Mouse (Mus musculus) midbrain, postnatal 0 days (tissue): ENCODE measurements at regions not wholly inside any gene's neighbourhood (a gene's known extent, or its start where the extent isn't known, plus 50 kb on each side); places are given as distances from the start of the nearest gene placed in this dataset.

ENCODE experiments used
- ATAC-seq: fragments of 200-750 bp; cut with Nextera tagmentation; 2 replicates; pipeline ENCODE4 v1.8.0; 2017; ENCODE audit warnings: moderate number of reproducible peaks, mild to moderate bottlenecking, moderate TSS enrichment, moderate library complexity; ENCODE audit not compliant: low FRiP score
- DNase-seq: peaks from one replicate; pipeline ENCODE4 v3.0.0-alpha.2; 2015; ENCODE audit warnings: low spot score
- H3K27ac ChIP-seq: fragments of 300-500 bp; sonication (generic); 2 replicates; pipeline ENCODE4 v1.5.1; 2014; ENCODE audit warnings: low read depth, mild to moderate bottlenecking, low read length, mixed read lengths
- H3K27me3 ChIP-seq: fragments of 300-500 bp; sonication (generic); 2 replicates; pipeline ENCODE4 v1.6.1; 2014; ENCODE audit warnings: low read length, control low read depth, mixed read lengths; ENCODE audit not compliant: insufficient read depth
- H3K36me3 ChIP-seq: fragments of 300-500 bp; sonication (generic); 2 replicates; pipeline ENCODE4 v1.6.1; 2014; ENCODE audit warnings: low read length, control low read depth, mixed read lengths; ENCODE audit not compliant: insufficient read depth
- H3K4me1 ChIP-seq: fragments of 300-500 bp; sonication (generic); 2 replicates; pipeline ENCODE4 v1.6.1; 2014; ENCODE audit warnings: mild to moderate bottlenecking, control low read depth, antibody characterized with exemption, low read length, mixed read lengths; ENCODE audit not compliant: insufficient read depth
- H3K4me2 ChIP-seq: fragments of 300-500 bp; sonication (generic); 2 replicates; pipeline ENCODE4 v1.6.1; 2014; ENCODE audit warnings: low read depth, mild to moderate bottlenecking, low read length, mixed read lengths; ENCODE audit not compliant: poor library complexity, severe bottlenecking
- H3K4me3 ChIP-seq: fragments of 300-500 bp; sonication (generic); 2 replicates; pipeline ENCODE4 v1.5.1; 2014; ENCODE audit warnings: low read depth, mild to moderate bottlenecking, low read length, moderate library complexity
- H3K9ac ChIP-seq: fragments of 300-500 bp; sonication (generic); replicated peaks from 2 replicates; pipeline ENCODE4 v1.6.1; 2014; ENCODE audit warnings: mild to moderate bottlenecking, low read length, moderate library complexity, mixed read lengths; ENCODE audit not compliant: poor library complexity, severe bottlenecking
- H3K9me3 ChIP-seq: fragments of 300-500 bp; sonication (generic); 2 replicates; pipeline ENCODE4 v1.6.1; 2016; ENCODE audit warnings: low read length, control low read depth
- CTCF ChIP-seq: IDR thresholded peaks from 2 replicates; pipeline ENCODE4 v1.5.1; 2016; ENCODE audit warnings: antibody characterized with exemption, mild to moderate bottlenecking
- WGBS: fragments of 180-500 bp; shearing (Covaris S2); extraction: QIAGEN DNeasy Blood & Tissue Kit; methylation state at CpG from one replicate; pipeline ENCODE4 v1.1.7; 2014; 5-methylcytosine and 5-hydroxymethylcytosine counted together

DNA sequence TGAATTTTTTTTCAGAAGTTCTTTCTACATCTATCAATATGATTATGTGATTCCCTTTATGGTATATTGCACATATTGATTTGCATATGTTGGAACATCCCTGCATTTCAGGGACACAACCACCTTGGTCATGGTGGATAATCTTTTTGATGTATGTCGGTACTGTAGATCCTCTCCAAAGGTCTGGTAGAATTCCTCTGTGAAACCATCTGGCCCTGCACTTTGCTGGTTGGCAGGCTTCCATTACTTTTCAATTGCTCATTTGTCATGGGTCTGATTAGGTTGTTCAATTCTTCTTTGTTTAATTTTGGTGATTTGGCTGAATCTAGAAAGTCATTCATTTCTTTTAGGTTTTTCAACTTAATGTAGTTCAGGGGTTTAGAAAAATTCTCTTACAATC lies 288.2 kb downstream of the Col12a1 start:
- DNase-seq: peak; percentile 42
- Histone ChIP-seq H3K4me2 (no peak overlapping the region), H3K4me1 (no peaks in the 10 kb centered on the region), H3K27ac (no peak overlapping the region), H3K36me3 (no peaks in the 10 kb centered on the region), H3K9ac (no peak overlapping the region), H3K27me3 (no peaks in the 10 kb centered on the region), H3K9me3 (no peaks in the 10 kb centered on the region), H3K4me3 (no peak overlapping the region)
- no peak for TF ChIP-seq CTCF
- WGBS: 50% methylated on average over 1 of the region's 1 CpGs
- no peak for ATAC-seq

DNA sequence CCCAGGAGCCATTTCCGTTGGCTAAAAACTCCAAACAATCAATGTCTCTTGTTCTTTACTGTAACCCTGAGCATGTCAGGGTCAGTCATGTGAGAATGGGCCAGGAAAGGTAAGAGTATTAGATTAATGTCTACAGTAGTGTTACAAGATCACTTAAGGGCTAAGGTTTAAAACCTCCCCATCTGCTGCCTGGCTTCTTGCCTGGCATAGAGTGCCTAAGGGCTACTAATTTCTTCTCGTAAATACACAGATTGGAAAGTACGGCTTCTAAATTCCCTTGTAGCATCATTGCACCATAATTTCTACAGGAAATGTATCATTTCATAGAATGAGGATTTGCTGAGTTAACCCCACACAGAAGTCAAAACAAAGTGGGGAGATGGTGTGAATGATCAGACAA lies 281.0 kb downstream of the Col12a1 start:
- Histone ChIP-seq H3K4me1 (no peaks in the 10 kb centered on the region), H3K4me2 (no peak overlapping the region), H3K27me3 (no peaks in the 10 kb centered on the region), H3K4me3 (no peak overlapping the region), H3K36me3 (no peaks in the 10 kb centered on the region), H3K27ac (no peak overlapping the region), H3K9ac (no peak overlapping the region), H3K9me3 (no peaks in the 10 kb centered on the region)
- WGBS: 86% methylated on average over 3 of the region's 3 CpGs
- TF ChIP-seq CTCF: no peak
- no peak for DNase-seq
- ATAC-seq: no peak

DNA sequence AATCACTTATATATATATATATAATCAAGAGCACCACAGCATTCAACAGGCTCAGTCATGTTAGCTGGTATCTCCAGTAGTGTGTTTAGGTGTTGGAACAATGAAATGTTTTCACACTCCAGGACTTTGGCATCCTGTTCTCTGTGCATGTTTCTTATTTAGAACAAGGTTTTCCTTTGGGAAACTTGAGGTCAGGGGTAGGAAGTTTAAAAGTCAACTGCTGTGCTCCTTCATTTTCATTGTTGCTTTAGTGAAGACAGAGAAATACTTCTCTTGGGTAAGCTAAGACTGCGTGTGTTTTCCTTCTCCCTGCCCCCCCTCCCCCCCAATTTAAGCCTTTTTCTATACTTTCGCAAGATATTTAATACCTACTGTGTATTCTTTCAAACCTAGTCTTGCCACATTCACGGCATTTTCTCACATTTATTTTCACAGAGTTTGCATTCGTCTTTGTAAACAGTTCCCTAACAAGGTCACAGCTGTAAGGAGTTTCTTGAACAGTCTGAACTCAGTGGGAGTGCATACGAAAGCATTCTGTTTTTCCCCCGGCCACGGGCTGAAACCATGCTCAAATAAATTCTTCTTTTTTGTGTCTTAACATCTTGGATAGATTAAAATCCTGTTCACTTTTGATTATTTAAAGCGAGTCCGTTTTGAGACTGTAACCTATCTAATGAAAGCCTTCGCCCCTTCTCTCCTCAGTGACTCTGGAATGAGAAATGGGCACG lies 279.2 kb downstream of the Col12a1 start:
- Histone ChIP-seq H3K9ac (no peak overlapping the region), H3K27ac (no peak overlapping the region)

DNA sequence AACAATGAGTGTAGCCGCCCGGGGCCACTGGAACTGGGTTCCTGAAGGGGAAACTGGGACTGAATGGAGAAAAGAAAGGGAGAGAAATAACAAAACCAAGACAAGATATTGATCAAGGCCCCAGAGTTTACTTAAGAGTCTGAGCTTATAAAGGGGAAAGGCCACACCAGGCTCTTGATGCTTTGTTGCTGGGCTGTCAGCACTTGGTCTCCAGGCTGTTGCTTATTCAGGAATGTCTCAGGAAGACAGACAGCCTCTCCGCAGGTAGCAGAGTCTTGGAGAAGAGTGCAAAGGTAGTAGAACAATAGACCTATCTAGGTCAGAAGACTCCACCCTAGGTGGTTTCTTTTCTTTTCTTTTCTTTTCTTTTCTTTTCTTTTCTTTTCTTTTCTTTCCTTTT lies 263.4 kb downstream of the Col12a1 start:
- Histone ChIP-seq H3K27me3 (no peaks in the 10 kb centered on the region), H3K9me3 (no peaks in the 10 kb centered on the region), H3K36me3 (no peaks in the 10 kb centered on the region), H3K27ac (no peak overlapping the region), H3K4me2 (no peak overlapping the region), H3K9ac (no peak overlapping the region), H3K4me1 (no peaks in the 10 kb centered on the region), H3K4me3 (no peak overlapping the region)
- TF ChIP-seq CTCF: no peak
- ATAC-seq (no peak), DNase-seq (no peak)
- 61% methylated on average over 3 of the region's 3 CpGs for WGBS

More for the DNA sequence above, 279.2 kb downstream of the Col12a1 start:
- no peaks in the 10 kb centered on the region for H3K4me1 ChIP-seq
- H3K4me2 ChIP-seq: no peak overlapping the region
- TF ChIP-seq CTCF: no peak
- DNase-seq (peak; percentile 10), ATAC-seq (no peak)
- H3K27me3 ChIP-seq: no peaks in the 10 kb centered on the region
- no peaks in the 10 kb centered on the region for H3K36me3 ChIP-seq
- no peak overlapping the region for H3K4me3 ChIP-seq
- no peaks in the 10 kb centered on the region for H3K9me3 ChIP-seq
- 61% methylated on average over 11 of the region's 11 CpGs for WGBS

DNA sequence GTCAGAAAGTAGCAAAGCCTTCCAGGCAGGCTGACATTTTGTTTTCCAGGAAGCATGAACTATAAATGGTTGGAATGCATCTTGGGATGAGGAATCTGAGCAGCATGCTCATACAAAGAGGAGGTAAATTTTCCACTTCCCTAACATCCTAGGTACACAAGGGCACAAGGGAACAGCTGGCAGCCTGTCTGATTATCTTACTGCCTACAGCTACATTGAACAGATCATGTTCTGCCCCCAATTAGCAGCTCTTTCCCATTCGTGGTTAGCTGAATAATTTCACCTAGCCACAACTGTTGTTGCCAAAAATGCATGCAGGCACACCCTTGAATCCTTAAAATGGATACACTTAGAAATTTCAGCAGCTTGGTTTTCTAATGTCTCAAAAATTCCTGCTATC lies 239.5 kb downstream of the Col12a1 start:
- Histone ChIP-seq H3K9ac (no peak overlapping the region), H3K4me1 (no peaks in the 10 kb centered on the region), H3K27me3 (no peaks in the 10 kb centered on the region), H3K4me2 (no peak overlapping the region), H3K4me3 (no peak overlapping the region), H3K36me3 (no peaks in the 10 kb centered on the region), H3K27ac (no peak overlapping the region), H3K9me3 (no peaks in the 10 kb centered on the region)
- DNase-seq: no peak
- ATAC-seq: no peak
- no peak for TF ChIP-seq CTCF
- WGBS: 23% methylated on average over 1 of the region's 1 CpGs

DNA sequence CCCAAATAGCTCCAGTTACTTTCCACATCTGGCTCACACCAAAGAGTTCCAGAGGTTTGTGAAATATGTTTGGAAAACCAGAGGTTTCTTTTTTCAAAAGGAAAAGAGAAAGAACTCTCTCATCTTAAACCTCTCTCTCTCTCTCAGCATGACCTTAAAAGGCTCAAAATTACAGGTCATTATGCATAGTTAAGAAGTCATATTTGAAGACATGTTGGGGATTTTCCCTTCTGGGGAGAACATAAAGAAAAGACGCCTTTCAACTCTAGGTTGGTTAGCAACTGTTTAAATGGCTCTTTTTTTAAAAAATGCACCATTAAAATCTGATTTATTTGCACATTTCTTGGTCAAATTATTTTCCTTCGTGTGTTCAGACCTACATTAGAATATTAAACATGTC lies 218.4 kb downstream of the Col12a1 start:
- WGBS: 52% methylated on average over 2 of the region's 2 CpGs
- H3K4me1 ChIP-seq: no peaks in the 10 kb centered on the region
- ATAC-seq: no peak
- H3K4me2 ChIP-seq: no peak overlapping the region
- no peak overlapping the region for H3K27ac ChIP-seq
- no peak for TF ChIP-seq CTCF
- no peak overlapping the region for H3K4me3 ChIP-seq
- no peaks in the 10 kb centered on the region for H3K27me3 ChIP-seq
- no peaks in the 10 kb centered on the region for H3K9me3 ChIP-seq
- no peaks in the 10 kb centered on the region for H3K36me3 ChIP-seq
- H3K9ac ChIP-seq: no peak overlapping the region
- no peak for DNase-seq
